ENCODE assay signal across 23 mouse cellular contexts in genomic region chr2:174652864-174653263, GRCm38 (mm10). TPM values are rescaled to one million over a fixed set of nuclear protein-coding genes. Genes with fewer than 3 reads are reported as not detected.
"Had no signal": no experiment of that assay in that cellular context is flagged by ENCODE, and none has a peak within 500 bp of the region (broad histone marks: within the 10 kb centered on the region; RNA-seq: fewer than 3 reads in every experiment).

No protein-coding gene starts in this region.

- H3K27ac ChIP-seq: kidney, embryonic 15.5 days; limb, embryonic 12.5 days; limb, embryonic 15.5 days; liver, embryonic 14.5 days; macrophage; midbrain, embryonic 12.5 days; midbrain, embryonic 15.5 days; neural tube, embryonic 12.5 days; neural tube, embryonic 15.5 days; stomach, postnatal 0 days had no signal

- H3K27me3 ChIP-seq: limb, embryonic 12.5 days; limb, embryonic 15.5 days; midbrain, embryonic 12.5 days; midbrain, embryonic 15.5 days; neural tube, embryonic 12.5 days; neural tube, embryonic 15.5 days had no signal

- H3K9ac ChIP-seq: kidney, embryonic 15.5 days; limb, embryonic 12.5 days; limb, embryonic 15.5 days; liver, embryonic 14.5 days; liver, postnatal 0 days; midbrain, embryonic 12.5 days; midbrain, embryonic 15.5 days; neural tube, embryonic 12.5 days; neural tube, embryonic 15.5 days had no signal

- H3K4me2 ChIP-seq: kidney, embryonic 15.5 days; limb, embryonic 12.5 days; limb, embryonic 15.5 days; liver, embryonic 11.5 days; midbrain, embryonic 12.5 days; midbrain, embryonic 15.5 days; neural tube, embryonic 12.5 days; neural tube, embryonic 15.5 days had no signal

- H3K4me3 ChIP-seq: kidney, embryonic 15.5 days; limb, embryonic 12.5 days; limb, embryonic 15.5 days; midbrain, embryonic 12.5 days; midbrain, embryonic 15.5 days; neural tube, embryonic 12.5 days; neural tube, embryonic 15.5 days had no signal

- H3K4me1 ChIP-seq: kidney, embryonic 15.5 days; limb, embryonic 12.5 days; limb, embryonic 15.5 days; midbrain, embryonic 12.5 days; midbrain, embryonic 15.5 days; neural tube, embryonic 12.5 days; neural tube, embryonic 15.5 days had no signal

- DNase-seq: kidney, adult 11 months; kidney, adult 8-10 months; kidney, postnatal 10 days; kidney, postnatal 36 days; left cerebral cortex, postnatal 4 days; liver, postnatal 0 days; right cerebral cortex, adult 18-20 months; right cerebral cortex, postnatal 14 days; right cerebral cortex, postnatal 4 days; thymus, adult 2 months; thymus, postnatal 14 days; thymus, postnatal 4 days had no signal

- H3K9me3 ChIP-seq: kidney, embryonic 15.5 days; limb, embryonic 12.5 days; limb, embryonic 15.5 days; midbrain, embryonic 15.5 days; neural tube, embryonic 12.5 days had no signal

- H3K36me3 ChIP-seq: kidney, embryonic 15.5 days; limb, embryonic 12.5 days; limb, embryonic 15.5 days; midbrain, embryonic 12.5 days; midbrain, embryonic 15.5 days; neural tube, embryonic 12.5 days; neural tube, embryonic 15.5 days had no signal

- ATAC-seq: liver, postnatal 0 days; midbrain, embryonic 15.5 days had no signal

RNA-seq across cellular contexts. Expression of gene Zfp831, which starts 9.5 kb away (rescaled TPM):
- polyA plus RNA-seq: kidney, embryonic 15.5 days; limb, embryonic 12.5 days; limb, embryonic 15.5 days; liver, embryonic 11.5 days; midbrain, embryonic 15.5 days; neural tube, embryonic 12.5 days; stomach, postnatal 0 days had no signal
